Mouse (Mus musculus): ENCODE results near the gene Dcun1d4.

The Dcun1d4 gene

DNA sequence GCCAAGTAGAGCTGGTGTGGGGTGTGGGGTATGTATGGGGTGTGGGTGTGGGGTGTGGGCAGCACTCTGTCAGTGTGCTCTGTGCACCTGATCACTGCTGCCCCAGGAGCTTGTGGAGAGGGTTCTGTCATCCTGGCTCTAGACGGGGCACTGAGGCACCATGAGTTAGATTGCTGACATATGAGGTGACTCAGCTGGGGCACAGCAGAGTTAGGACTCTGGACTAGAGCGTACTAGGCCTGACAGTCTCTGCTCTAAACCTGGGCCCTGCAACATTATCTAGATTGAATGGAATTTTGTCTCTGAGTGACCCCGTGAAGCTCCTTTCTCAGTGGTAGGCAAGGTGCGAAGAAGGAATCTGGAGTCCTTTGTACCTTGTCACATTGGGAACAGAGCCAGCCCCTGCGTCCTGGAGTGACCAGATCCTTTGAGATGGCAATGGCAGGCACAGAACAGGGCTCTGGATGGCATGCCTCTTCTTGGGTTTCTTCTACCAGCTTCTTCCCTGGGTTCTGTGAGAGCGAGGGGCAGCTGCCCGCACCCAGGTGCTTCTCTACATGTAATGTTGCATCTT, 20.2 kb downstream of the Dcun1d4 start:
- DNase-seq, result peak; percentile 75 to 79

DNA sequence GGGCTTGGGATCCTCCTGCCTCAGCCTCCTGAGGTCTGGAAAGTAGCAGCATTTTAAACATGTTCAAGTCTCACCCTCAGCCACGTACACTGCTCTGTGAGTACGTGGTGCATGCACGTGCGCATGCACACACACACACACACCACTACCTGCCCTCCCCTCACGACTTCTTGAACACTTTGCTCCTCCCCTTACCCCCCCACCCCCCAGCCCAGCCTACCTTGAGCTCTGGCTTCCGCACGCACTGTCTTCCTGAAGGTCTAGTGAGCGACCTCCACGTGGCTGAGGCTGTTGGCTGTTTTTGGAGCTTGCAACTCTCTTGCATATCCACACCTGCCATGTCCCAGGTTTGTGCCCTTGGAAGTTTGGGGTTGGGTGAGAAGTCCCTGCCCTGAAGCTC, 21.6 kb downstream of the Dcun1d4 start:
- no peak for DNase-seq

DNA sequence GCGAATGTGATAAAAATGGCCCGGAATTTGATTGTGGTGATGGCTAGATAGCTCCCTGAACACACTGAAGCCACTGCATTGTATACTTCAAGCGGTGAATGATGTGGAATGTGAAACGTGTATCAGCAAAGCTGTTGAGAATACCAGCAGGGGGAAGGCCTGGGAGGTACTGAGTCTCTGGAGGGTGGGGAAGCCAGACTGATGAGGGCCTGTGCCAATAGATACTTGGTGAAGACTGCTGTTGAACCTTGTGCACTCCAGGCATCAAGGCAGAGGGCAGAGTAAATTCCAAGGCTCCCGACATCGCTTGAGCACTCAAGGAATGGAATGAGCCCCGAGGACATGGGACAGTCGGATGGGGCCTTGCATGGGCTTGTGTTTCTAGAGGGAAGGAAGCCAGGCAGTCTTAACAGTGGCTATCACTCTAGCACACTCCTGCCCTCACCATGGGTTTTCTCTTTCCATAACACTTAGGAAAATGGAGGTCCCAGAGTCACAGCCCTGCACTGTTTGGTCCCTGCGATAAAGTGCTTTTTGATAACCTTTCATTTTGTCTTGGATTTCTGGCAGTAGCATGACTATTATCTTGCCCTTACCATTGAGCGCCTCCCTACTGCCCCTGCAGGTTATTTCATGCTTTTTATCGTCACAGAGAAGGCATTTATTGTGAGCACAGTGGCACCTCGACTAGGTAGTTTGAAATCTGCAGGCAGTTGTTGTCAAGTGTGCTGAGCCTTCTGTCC, 22.4 kb downstream of the Dcun1d4 start:
- DNase-seq, result peak; percentile 36 to 38

DNA sequence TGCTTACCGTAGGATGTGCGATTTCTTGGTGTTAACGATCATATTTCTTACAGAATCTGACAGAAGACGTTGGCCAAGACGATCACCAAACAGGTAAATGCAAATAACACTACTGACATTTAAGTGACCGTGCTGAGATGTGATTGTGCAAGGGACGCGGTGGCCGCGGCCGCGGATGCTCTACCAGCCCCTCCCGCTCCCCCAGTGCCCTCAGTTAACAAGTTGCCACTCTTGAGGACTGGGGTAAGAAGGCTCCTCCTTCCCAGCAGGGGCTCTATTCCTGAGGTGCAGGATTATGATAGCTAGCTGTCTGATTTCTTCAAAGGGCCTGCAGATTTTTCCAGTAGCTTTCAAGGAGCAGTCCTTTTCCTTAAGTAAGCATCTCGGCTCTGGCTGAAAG, 30.3 kb downstream of the Dcun1d4 start:
- no peak for DNase-seq

DNA sequence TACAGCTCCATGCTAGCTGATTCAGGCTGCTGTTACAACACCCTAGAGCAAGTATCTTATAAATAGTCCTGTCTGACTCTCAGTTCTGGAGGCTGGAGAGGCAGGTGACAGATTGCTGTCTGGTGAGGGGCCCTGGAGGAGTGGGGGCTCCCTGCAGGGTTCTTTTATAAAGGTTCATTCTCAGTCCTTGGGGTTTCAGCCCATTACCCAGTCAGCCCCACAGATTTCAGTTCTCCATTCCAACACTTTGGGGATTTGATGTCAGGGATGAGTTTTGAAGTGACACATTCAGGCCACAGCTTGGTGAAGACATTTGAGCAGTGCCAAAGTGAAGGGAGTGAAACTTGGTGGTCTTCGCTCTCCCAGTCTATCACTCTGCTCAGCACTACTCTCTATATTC, 31.4 kb downstream of the Dcun1d4 start:
- DNase-seq, result no peak

DNA sequence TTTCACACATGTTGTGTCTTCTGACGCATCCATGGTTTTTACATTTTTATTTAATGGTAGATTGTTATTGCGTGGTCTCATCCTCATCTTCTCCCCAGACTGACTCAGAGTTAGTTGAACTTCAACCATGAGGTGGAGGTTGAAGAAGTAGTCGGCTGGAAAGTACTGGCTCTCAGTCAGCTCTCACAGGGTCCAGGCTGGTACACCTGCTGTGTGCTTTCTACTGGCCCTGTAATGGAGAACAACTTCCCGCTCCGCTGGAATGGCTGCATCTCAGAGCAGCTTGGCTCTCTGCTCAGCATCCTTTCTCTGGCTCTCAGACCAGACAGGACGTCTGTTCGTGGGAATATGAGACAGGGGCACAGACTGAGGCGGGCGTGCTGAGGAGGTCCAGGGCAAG, 31.9 kb downstream of the Dcun1d4 start:
- peak; percentile 72 to 83 for DNase-seq

DNA sequence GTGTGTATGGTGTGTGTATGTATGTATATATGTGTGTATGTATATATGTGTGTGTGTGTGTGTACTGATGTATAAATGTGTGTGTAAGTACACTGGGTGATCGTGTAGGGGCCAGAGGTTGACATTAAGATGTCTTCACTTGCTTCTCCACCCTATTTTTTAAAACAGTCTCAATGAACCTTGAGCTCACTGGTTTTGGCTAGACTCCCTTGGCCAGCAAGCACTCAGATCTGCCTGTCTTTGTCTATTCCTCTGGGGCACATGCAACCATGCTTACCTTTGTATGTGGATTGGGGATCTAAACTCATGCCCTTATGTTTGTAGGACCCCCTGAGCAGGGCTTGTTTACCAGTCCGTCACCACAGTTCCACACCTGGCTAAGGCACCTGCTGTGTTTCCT, 33.4 kb downstream of the Dcun1d4 start:
- DNase-seq, result peak in 1 of 2 experiments; percentile 35

DNA sequence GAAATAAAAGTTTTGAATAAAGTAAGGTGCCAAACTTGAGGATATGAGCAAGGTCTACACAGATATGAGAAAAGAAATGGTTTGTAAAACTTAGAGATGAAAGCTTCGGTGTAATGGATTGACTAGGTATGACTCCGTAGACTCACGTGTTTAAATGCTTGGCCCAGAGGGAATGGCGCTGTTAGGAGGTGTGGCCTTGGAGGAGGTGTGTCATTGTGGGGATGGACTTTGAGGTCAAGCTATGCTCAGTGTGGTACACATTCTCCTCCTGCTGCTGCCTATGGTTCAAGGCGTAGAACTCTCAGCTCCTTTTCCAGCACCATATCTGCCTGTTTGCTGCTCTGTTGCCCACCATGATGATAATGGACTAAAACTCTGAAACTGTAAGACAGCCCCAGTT, 36.5 kb downstream of the Dcun1d4 start:
- DNase-seq, result no peak

DNA sequence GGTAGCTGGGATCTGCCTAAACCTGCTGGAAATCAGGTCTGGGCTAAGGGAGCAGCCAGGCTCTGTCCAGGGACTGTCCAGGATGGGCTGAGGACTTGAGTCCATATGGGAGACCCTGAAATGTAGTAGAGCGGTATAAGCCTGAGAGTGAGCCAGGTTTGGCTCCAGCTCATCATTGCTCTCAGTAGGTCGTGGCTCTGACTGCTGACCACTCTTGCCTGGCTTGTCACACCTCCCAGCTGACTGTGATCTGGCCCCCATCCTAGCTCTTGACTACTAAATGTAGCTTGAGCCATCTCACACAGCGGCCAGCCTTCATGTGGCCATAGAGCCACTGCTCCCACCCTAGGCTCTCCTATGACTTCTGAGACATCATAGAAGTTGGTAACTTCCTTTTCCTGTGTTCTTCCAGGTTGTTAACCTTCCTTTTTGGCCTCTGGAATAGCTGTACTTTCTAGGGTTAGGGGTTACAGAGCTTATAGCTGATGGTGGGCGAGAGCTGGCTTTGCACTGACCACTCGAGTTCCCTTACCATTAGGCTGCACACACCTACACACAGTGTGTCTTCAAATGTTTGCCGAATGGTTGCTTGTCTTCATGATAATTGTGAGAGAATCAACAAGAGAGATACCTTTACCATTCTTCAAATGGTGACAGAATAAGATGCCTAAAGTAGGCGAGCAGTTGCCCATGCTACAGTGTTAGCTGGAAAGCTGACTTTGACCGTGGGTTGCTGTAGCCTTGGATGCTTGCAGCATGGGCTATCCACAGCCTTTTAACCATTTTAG, 37.8 kb downstream of the Dcun1d4 start:
- no peak for DNase-seq

DNA sequence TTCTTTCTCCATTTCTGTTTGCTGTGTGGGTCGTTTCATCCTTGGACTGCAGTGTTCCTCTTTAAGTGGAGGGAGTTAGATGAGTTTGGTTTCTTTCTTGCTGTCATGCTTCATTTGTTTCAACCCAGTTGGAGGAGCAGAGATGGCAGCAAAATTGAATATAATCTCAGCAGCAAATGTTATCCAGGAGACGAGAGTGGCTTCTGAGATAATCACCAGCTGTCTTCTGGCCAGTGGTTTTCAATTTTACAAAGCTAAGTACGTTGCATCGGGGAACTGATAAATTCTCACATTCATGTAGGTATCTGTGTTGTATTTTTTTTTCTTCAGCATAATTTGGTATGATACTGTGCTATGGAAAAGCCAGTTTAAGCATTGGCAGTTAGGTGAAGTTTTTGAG, 40.0 kb downstream of the Dcun1d4 start:
- DNase-seq, result no peak

DNA sequence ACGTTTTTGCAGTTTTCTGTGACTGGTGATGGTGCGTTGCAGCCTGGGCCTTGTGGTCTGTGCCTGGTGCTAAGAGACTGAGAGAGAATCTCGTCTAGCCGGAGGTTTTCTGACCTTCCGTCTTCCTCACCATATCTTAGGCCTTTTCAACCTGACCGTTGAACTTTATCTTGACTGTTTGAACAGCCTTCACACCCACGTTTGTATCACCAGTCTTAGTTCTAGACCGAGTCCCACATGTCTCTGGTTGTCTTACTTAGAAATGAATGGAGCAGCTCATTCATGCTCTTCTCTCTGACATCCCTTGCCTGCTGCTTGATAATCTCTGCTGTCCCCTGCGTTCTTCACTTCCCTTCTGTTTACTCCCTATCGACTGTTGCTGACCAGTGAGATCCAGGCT, 42.4 kb downstream of the Dcun1d4 start:
- DNase-seq, result no peak

DNA sequence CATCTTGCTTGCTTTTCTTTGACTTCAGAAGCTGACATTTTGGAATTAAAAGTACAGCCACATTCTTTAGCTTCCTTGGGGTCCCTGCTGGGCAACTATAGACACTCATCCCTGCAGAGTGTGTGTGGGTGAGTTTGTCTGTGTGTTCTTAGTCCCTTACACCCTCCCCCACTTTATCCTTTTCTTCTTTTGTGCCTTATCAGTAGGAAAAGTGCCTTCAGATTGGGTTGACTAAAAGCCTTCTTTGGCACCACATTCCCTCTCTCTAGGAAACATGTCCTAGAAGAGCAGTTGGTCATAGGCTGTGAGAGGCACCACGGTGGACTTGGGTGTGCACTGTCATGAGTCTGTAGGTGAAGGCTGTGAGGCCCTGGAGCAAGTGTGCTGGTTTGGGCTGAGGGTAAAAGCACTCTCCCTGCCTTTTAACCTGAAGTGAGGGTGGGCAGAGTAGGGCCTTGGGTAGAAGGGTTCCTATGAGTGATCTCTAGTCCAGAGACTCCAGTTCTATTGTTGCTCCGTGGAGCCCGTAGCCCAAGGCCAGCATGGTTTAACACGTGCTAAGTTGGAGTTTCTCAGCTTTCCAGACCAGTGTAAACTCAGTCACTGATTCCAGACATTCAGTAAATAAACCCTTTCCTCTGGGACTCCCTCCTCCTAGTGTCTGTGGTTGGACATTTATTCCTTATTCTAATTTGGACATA, 43.6 kb downstream of the Dcun1d4 start:
- DNase-seq, result no peak

DNA sequence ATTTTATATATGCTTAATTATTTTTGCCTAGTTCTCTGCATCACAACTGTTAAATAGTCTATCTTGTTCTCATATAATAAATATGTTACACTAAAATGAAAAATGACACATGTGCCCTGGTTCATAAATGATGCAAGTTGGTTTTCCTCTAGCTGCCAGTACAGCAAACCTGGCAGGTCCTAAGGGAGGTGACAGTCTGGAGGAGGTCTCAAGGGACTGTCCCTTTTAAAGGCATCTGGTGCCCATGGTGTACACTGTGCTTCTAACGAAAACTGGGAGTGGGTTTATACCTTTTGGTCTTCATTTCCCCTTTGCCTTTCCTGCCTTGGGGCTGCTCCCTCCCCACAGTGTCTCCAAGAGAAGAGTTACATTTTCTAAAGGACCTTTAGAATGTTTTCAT, 51.4 kb downstream of the Dcun1d4 start:
- no peak for DNase-seq

DNA sequence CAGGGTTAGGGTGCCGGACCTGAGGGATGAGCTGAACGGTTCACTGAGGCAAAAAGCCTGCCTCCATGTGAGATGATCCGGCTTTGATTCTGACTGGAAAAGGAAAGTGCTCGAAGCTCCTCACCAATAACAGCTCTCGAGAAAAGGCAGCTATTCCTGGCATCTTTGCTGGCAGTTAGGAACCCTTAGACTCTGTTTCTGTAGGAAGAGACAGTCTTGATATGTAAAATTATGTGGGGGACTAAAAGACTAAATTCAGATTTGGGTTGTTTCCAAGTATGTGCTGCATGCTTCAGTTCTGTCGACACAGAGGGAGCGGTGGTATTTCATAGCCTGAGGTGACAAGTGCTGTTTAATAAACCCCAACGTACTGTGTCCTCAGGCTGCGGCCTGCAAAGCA, 52.1 kb downstream of the Dcun1d4 start:
- no peak for DNase-seq

DNA sequence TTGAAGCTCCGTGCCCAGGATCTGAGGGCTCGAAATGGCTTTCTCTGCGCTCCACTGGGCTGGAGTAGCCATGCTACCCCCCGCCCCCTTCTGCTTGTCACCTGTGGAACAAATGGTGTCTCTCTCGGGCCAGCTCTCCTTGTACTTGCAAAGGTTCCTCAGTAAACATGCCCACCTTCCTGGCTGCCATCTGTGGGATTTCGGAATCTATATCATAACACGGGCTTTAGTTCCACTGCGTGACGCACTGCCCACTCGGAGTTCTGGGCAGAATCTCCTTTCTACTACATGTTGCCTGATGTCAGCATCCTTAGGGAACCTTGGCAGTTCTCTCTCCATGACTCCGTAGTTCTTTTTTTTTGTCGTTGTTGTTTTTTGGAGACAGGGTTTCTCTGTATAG, 56.9 kb downstream of the Dcun1d4 start:
- DNase-seq, result no peak

DNA sequence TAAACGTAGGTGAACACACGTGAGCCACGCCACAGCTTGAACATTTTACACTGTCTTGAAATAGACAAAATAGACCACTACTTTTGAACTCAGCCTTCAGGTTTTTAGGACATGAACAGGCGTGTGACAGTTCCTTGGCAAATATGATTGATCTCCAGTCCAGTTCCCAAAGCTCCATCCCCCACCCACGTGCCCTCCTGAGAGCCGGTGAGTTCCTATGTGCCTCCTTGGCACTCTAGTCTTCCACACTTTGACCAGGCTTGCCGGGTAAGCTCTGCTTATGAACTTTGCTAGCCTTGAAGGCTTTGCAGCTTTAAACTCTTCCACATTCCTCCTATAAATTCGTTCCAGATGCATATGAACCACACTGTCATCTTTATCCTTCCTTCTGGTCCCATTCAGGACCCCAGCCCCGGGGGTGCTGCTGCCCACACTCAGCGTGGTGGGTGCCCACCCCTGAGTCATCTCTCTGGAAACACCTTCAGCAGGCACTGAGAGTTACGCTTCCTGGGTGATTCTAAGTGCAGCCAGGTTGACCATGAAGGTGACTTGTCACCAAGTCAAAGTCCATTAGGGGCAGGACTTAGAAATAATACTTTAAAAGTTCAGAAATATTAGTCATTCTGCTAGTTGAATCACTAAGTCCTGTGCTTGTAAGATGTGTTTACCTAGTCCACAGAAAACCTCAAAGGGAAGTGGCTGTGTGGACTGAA, 57.9 kb downstream of the Dcun1d4 start:
- peak in 1 of 2 experiments; percentile 74 for DNase-seq

DNA sequence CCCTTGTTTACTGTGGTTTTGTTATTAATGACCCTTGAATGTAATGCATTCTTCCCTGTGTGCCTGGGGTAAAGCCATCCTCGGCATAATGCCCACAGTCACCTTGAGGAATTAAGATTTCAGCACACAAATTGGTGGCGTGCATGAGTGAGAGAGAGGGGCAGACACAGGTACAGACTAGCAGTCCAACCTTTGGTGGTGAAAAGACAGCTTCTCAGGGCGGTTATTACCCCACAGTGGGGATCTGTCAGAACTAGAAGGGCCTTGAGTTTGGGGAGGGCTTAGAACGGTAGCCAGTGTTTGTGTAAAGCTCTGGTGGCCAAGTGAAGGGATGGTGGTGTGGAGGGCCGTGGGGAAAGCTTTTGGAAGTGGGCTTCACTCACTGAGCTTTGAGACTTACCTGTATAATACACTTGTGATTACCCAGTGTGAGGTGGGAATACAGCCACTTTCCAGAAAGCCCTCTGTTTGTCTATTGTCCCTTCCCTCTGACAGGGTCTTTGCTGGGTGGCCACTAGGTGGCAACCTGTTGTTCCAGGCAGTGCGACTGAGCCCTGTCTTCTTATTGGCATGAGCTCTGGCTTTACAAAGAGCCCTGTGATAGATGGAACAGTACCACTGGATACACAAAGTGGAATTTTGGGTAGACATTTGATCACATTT, 59.2 kb downstream of the Dcun1d4 start:
- peak; percentile 73 to 78 for DNase-seq

DNA sequence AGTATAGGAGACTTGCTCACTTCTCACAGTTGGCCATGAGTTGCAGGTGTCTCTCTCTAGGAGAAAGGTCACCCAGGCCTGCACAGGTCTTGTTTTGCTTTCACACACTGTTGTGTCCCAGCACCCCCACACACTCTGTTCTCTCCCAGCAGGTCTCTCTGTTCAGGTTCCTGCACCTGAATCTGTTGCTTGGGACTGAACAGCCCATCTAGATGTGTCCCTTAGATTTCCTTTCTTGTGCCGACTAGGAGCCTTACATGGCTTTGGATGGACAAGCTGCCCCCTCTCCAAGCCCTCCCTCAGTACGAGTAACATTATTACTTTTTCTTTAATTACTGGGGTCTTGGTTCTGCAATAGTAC, 59.7 kb downstream of the Dcun1d4 start:
- DNase-seq, result no peak

DNA sequence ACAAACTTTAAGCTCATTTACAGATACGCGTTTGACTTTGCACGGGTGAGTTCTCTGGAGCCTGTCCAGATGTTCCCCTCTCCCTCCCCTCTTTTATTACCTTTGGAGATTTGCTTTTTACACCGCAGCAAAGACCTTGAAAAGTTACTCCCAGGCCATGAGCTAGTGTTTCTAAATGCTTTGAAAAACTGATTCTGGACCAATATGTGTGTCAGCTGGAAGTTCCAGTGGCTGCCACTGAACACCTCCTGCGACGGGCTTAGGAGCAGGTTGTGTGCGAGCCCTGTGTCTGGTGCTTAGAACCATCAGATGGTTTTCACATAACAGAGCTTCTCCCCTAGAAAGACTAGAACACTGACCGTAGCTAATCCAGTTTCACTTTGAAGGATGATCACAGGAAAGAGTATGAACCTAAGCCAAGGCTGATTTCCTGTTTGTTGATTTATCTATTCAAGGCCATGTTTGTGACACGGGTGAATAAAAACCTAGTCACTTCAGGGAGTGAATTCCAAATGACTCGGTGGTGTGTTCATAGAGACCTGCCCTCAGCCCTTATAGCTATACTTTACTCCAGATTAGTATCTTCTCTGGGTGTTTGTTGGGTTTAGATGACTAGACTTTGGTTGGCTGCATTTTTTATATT, 63.4 kb downstream of the Dcun1d4 start:
- DNase-seq, result peak; percentile 50 to 52

DNA sequence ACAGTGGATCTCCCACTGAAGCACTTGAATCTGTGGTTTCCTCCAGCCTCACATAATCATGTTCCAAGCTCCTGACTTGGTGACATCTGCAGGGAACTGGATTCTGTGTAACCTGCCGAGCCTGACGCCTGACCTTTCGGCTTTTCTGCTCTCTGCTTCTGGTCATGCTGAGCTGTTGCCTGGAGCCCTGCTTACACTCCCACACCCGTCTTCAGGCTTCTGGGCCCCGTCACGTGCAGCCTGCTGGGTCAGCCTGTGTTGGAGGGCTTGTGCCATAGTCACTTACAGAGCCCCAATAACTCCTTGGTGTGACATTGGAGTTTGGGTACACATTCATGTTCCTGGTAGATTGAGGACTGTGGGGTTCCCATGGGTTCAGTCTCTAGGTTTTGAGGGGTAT, 64.8 kb downstream of the Dcun1d4 start:
- DNase-seq, result peak in 1 of 2 experiments; percentile 27

DNA sequence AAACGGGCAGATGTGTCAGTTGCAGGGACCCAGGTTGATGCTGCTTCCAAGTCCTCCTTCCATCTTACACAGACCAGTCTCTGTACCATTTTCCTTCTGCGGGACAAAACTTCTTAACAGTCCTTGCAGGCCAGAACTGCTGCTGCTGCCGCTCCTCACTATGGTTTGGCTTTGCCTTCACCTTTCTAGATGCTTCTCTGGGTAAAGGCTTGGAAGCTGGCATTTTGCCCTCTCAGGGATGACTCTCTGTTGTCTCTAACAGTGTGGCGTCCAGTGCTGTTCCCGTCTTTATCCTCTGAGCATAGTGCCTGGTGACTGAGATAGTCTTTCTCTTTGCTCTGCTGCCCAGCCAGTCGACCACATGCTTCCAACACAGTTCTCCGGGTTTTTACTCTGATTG, 66.5 kb downstream of the Dcun1d4 start:
- no peak for DNase-seq

DNA sequence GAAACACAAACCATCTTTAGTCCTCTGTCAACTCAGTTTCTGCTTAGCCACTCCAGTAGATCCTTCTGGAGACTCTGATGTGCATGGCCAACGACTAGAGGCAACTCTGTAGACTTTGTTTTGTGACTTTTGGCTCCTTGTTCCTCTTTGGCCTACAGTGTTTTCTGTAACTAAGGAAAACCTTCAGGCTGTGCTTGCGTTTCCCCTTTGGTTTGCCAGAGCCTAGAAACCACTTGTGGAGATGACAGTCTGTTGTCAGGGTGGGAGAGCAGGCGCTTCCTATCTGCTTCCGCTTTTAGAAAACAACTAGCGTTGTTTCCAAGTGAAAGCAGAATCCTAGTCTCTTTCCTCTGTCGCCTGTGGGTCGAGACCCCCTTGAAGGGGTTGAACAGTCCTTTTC, 67.4 kb downstream of the Dcun1d4 start:
- peak in 1 of 2 experiments; percentile 22 for DNase-seq
